Mouse (Mus musculus) lung, adult 2 months (tissue): ENCODE data around the gene Dcun1d4.

ENCODE experiments used
- CTCF ChIP-seq: fragments of 200-500 bp; IDR thresholded peaks from 2 replicates; pipeline ENCODE4 v1.5.1; 2011; ENCODE audit warnings: mild to moderate bottlenecking, low read length, control low read depth; ENCODE audit not compliant: insufficient read depth
- POLR2A ChIP-seq: fragments of 200-500 bp; IDR thresholded peaks from 2 replicates; pipeline ENCODE4 v1.6.1; 2011; ENCODE audit warnings: low read depth, mild to moderate bottlenecking, control low read depth, low read length, borderline replicate concordance; ENCODE audit errors: extremely low read depth

GRCm38 (mm10) chr5:73569181-73569580 is 88.4 kb downstream of the Dcun1d4 start:
- no peak for TF ChIP-seq CTCF
- no peak for TF ChIP-seq POLR2A
